Mouse (Mus musculus) heart, postnatal 0 days (tissue): ENCODE data around the gene Ang.

ENCODE experiments used
- CTCF ChIP-seq: IDR thresholded peaks from 2 replicates; pipeline ENCODE4 v1.5.1; 2016; ENCODE audit warnings: antibody characterized with exemption, control low read depth, low read depth
- EP300 ChIP-seq: IDR thresholded peaks from 2 replicates; pipeline ENCODE4 v1.6.1; 2016; ENCODE audit warnings: antibody characterized with exemption, low read depth

DNA sequence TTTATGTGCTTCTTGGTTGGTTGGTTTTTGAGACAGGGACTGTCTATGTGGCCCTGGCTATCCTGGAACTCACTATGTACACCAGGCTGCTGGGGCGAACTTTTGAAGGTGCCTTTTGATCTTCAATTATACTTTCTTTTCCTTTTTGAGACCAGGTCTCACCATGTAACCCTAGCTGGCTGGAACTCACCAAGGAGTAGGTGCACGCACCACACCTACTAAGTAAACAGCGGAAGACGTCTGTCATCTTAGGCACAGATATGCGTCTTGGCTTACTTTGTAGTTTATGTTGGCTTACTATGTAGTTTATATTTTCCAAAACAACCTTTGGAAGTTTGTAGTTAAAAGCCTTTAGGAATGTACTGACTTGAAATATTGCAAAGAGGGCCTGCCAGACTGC lies 22.0 kb upstream of the Ang start:
- TF ChIP-seq CTCF (no peak), EP300 (no peak)
